Mouse (Mus musculus) heart, postnatal 0 days (tissue): ENCODE data around the gene Cfap54. TPM values are rescaled to one million over a fixed set of nuclear protein-coding genes. Genes with fewer than 3 reads are reported as not detected.

Experiments
- ATAC-seq: fragments of 200-750 bp; cut with Nextera tagmentation; 2 replicates; pipeline ENCODE4 v1.8.0; 2017; ENCODE audit warnings: low read depth, moderate number of reproducible peaks, moderate library complexity; ENCODE audit not compliant: insufficient read depth
- DNase-seq: peaks from one replicate; pipeline ENCODE4 v3.0.0-alpha.2; 2016; ENCODE audit warnings: low spot score
- H3K27ac ChIP-seq: fragments of 300-500 bp; sonication (generic); 2 replicates; pipeline ENCODE4 v1.5.1; 2014; ENCODE audit warnings: low read depth, mild to moderate bottlenecking
- H3K27me3 ChIP-seq: fragments of 300-500 bp; sonication (generic); 2 replicates; pipeline ENCODE4 v1.6.1; 2014; ENCODE audit warnings: low read length, mixed read lengths; ENCODE audit not compliant: control insufficient read depth, insufficient read depth
- H3K36me3 ChIP-seq: fragments of 300-500 bp; sonication (generic); replicated peaks from 2 replicates; pipeline ENCODE4 v1.6.1; 2014; ENCODE audit warnings: low read length, mixed read lengths; ENCODE audit not compliant: control insufficient read depth, insufficient read depth
- H3K4me1 ChIP-seq: fragments of 300-500 bp; sonication (generic); 2 replicates; pipeline ENCODE4 v1.6.1; 2014; ENCODE audit warnings: antibody characterized with exemption; ENCODE audit not compliant: control insufficient read depth, insufficient read depth
- H3K4me2 ChIP-seq: fragments of 300-500 bp; sonication (generic); 2 replicates; pipeline ENCODE4 v1.6.1; 2014; ENCODE audit warnings: low read depth, mild to moderate bottlenecking, low read length, moderate library complexity
- H3K4me3 ChIP-seq: fragments of 300-500 bp; sonication (generic); 2 replicates; pipeline ENCODE4 v1.5.1; 2014; ENCODE audit warnings: low read depth, low read length
- H3K9ac ChIP-seq: fragments of 300-500 bp; sonication (generic); replicated peaks from 2 replicates; pipeline ENCODE4 v1.6.1; 2014; ENCODE audit warnings: low read depth, low read length, mixed read lengths
- H3K9me3 ChIP-seq: fragments of 300-500 bp; sonication (generic); replicated peaks from 2 replicates; pipeline ENCODE4 v1.6.1; 2016; ENCODE audit warnings: low read length; ENCODE audit not compliant: control insufficient read depth
- CTCF ChIP-seq: IDR thresholded peaks from 2 replicates; pipeline ENCODE4 v1.5.1; 2016; ENCODE audit warnings: antibody characterized with exemption, control low read depth, low read depth
- EP300 ChIP-seq: IDR thresholded peaks from 2 replicates; pipeline ENCODE4 v1.6.1; 2016; ENCODE audit warnings: antibody characterized with exemption, low read depth
- WGBS: fragments of 180-500 bp; shearing (Covaris S2); extraction: QIAGEN DNeasy Blood & Tissue Kit; methylation state at CpG from one replicate; pipeline ENCODE4 v1.1.7; 2014; 5-methylcytosine and 5-hydroxymethylcytosine counted together
- polyA plus RNA-seq: library from polyadenylated mRNA; unstranded; fragments of >200 nt; fragmentation: Nextera tagmentation; extraction: Ambion mirVana; gene quantifications from 2 replicates; pipeline ENCODE4 v1.2.1, GENCODE M21; 2015
- total RNA-seq: library from RNA; depleted of rRNA; stranded (reverse); fragments of >200 nt; gene quantifications from 2 replicates; pipeline ENCODE4 v1.2.3, GENCODE M21; 2014; ENCODE audit warnings: low replicate concordance

Gene Cfap54
- total and polyA plus RNA-seq, 2 experiments from 2014 or later, result 0.22 TPM; not detected in 1

DNA sequence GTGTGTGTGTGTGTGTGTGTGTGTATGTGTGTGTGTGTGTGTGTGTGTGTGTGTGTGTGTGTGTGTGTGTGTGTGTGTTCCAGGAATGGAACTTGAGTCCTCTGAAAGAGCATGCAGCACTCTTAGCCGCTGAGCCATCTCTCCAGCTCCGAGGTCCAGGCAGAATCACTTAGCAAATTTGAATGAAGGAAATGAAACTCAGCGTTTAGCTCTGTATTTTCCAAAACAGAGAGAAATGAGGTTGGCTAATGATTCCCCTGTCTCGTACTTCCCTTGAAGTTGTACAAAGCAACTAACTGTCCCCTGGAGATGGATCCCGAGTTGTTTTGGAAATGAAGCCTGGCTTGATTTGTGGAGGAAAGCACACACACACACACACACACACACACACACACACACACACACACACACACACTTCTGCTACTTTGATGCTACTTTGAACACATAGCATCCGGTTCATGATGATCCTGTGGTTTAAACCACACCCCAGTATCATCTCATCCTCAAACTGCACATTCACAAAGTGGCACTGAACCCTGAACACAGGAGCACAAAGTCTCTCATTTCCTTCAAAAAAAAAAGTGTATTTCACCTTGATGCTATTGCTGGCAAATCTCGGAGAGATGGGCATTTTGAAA lies 290.4 kb downstream of the Cfap54 start:
- H3K36me3 ChIP-seq, result no peaks in the 10 kb centered on the region
- DNase-seq (no peak), ATAC-seq (no peak)
- H3K27me3 ChIP-seq, result no peaks in the 10 kb centered on the region
- no peak overlapping the region for H3K27ac ChIP-seq
- WGBS, result 74% methylated on average over 7 of the region's 7 CpGs
- H3K4me1 ChIP-seq, result no peaks in the 10 kb centered on the region
- H3K4me3 ChIP-seq, result no peak overlapping the region
- no peak overlapping the region for H3K9ac ChIP-seq
- H3K4me2 ChIP-seq, result no peak overlapping the region
- TF ChIP-seq CTCF (no peak), EP300 (no peak)
- H3K9me3 ChIP-seq, result no peaks in the 10 kb centered on the region

- ATAC-seq (no peak), DNase-seq (no peak)
- H3K4me3 ChIP-seq, result no peak overlapping the region
- H3K9me3 ChIP-seq, result no peaks in the 10 kb centered on the region
- H3K9ac ChIP-seq, result no peak overlapping the region
- H3K4me2 ChIP-seq, result no peak overlapping the region
- no peaks in the 10 kb centered on the region for H3K36me3 ChIP-seq
- TF ChIP-seq CTCF (no peak), EP300 (no peak)
- H3K27ac ChIP-seq, result no peak overlapping the region
- no peaks in the 10 kb centered on the region for H3K4me1 ChIP-seq
- no peaks in the 10 kb centered on the region for H3K27me3 ChIP-seq
- 70% methylated on average over 2 of the region's 2 CpGs for WGBS
Observed at GRCm38 (mm10) chr10:92790247-92790646, 291.2 kb downstream of the Cfap54 start.

DNA sequence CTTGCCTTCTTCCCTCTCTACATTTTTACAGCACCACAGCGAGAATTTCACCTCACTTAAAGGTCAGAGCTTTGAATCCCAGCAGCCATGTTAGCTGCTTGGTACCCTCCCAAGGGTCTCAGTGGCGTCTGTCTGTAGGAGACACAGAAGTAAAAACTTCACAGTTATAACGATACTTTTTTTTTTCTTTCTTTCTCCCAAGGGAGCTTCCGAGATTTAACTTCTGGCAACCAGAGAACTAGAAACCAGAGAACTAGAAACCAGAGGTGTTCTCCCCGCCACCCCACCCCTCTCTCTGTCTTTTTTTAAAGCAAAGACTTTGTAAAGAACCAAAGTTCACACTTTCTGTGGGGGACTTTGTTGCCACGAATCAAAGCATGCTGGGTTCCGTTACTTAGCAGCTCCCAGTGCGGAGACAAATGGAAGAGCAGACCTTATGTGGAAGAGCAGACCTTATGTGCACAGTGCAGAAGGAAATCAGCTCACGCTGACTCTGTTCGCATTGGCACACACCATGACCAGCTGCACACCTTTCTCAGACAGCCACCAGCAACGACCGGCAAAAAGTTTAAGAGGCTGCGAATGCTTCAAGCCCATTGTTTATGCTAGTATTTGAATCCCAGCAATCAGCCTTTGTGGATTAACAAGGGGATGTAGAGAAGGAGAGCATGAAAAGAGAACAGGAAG lies 292.9 kb downstream of the Cfap54 start:
- Histone ChIP-seq H3K4me3 (no peak overlapping the region), H3K36me3 (no peaks in the 10 kb centered on the region), H3K9me3 (no peaks in the 10 kb centered on the region), H3K27me3 (no peaks in the 10 kb centered on the region), H3K9ac (no peak overlapping the region), H3K27ac (no peak overlapping the region), H3K4me2 (no peak overlapping the region), H3K4me1 (no peaks in the 10 kb centered on the region)
- WGBS, result 57% methylated on average over 13 of the region's 13 CpGs
- TF ChIP-seq CTCF, result no peak
- no peak for TF ChIP-seq EP300
- DNase-seq (no peak), ATAC-seq (no peak)

- 83% methylated on average over 5 of the region's 5 CpGs for WGBS
- Histone ChIP-seq H3K9me3 (no peaks in the 10 kb centered on the region), H3K36me3 (no peaks in the 10 kb centered on the region), H3K27me3 (no peaks in the 10 kb centered on the region), H3K9ac (no peak overlapping the region), H3K4me1 (no peaks in the 10 kb centered on the region), H3K4me2 (no peak overlapping the region), H3K27ac (no peak overlapping the region), H3K4me3 (no peak overlapping the region)
- ATAC-seq, result no peak
- TF ChIP-seq CTCF, result no peak
- no peak for TF ChIP-seq EP300
- no peak for DNase-seq
Observed at GRCm38 (mm10) chr10:92782691-92783090, 298.7 kb downstream of the Cfap54 start.

DNA sequence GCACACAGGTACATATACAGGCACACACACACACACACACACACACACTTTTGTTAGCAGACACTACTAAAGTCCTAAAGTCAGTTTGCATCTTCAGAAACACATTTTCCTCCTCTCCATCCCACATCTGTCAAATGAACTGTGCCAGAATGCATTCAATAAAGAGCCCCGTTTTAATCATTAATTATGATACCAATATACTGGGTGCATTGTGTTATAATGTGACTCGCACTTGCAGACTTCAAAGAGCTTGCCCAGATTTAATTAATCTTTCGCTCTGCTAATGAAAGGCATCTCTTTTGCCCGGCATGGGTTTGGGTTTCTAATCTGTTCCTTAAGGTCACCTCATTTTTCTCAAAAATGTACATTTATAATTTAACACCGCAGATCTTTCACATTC lies 327.1 kb downstream of the Cfap54 start:
- no peaks in the 10 kb centered on the region for H3K4me1 ChIP-seq
- H3K4me2 ChIP-seq, result no peak overlapping the region
- no peaks in the 10 kb centered on the region for H3K36me3 ChIP-seq
- no peak overlapping the region for H3K27ac ChIP-seq
- H3K27me3 ChIP-seq, result no peaks in the 10 kb centered on the region
- no peaks in the 10 kb centered on the region for H3K9me3 ChIP-seq
- no peak overlapping the region for H3K9ac ChIP-seq
- ATAC-seq, result no peak
- TF ChIP-seq EP300 (no peak), CTCF (no peak)
- DNase-seq, result no peak
- no peak overlapping the region for H3K4me3 ChIP-seq
- 82% methylated on average over 5 of the region's 5 CpGs for WGBS
